Mouse (Mus musculus): ENCODE measurements around the gene Rnf169.

Rnf169 gene

GRCm38 (mm10) chr7:99893967-99894366, 86.3 kb downstream of the Rnf169 start:
- in situ Hi-C loops (cut with MseI, MboI): no loop called here

GRCm38 (mm10) chr7:99892351-99892750, 87.9 kb downstream of the Rnf169 start:
- in situ Hi-C loops (cut with MseI, MboI): no loop called here

- in situ Hi-C loops (cut with MseI, MboI): no loop called here
Measured at GRCm38 (mm10) chr7:99891471-99891870, 88.8 kb downstream of the Rnf169 start.

- in situ Hi-C loops (cut with MseI, MboI): no loop called here
Measured at GRCm38 (mm10) chr7:99890168-99890755, 90.0 kb downstream of the Rnf169 start.

- in situ Hi-C loops (cut with MseI, MboI): no loop called here
Measured at GRCm38 (mm10) chr7:99889175-99889880, 90.9 kb downstream of the Rnf169 start.

GRCm38 (mm10) chr7:99887743-99888142, 92.5 kb downstream of the Rnf169 start:
- in situ Hi-C loops (cut with MseI, MboI): no loop called here

GRCm38 (mm10) chr7:99887230-99887735, 93.0 kb downstream of the Rnf169 start:
- in situ Hi-C loops (cut with MseI, MboI): no loop called here

GRCm38 (mm10) chr7:99878254-99878653, 102.0 kb downstream of the Rnf169 start:
- in situ Hi-C loops (cut with MseI, MboI): loop anchor here in 1 of 2 experiments (5.0 kb wide), 1 partner anchor 66 kb away; no protein-coding TSS in a partner anchor

GRCm38 (mm10) chr7:99876345-99876744, 103.9 kb downstream of the Rnf169 start:
- in situ Hi-C loops (cut with MseI, MboI): loop anchor here in 1 of 2 experiments (5.0 kb wide), 1 partner anchor 64 kb away; no protein-coding TSS in a partner anchor

GRCm38 (mm10) chr7:99875891-99876290, 104.4 kb downstream of the Rnf169 start:
- in situ Hi-C loops (cut with MseI, MboI): loop anchor here in 1 of 2 experiments (5.0 kb wide), 1 partner anchor 64 kb away; no protein-coding TSS in a partner anchor

GRCm38 (mm10) chr7:99873965-99874364, 106.3 kb downstream of the Rnf169 start:
- in situ Hi-C loops (cut with MseI, MboI): no loop called here

All from mouse trophoblast stem cell (cell line).